Mouse (Mus musculus) monocyte, adult 5-6 weeks (primary cell): ENCODE measurements around the gene Olfr1039. TPM values are rescaled to one million over a fixed set of nuclear protein-coding genes. Genes with fewer than 3 reads are reported as not detected.
"Not testable (repeated sequence)": the region's sequence is repeated elsewhere in the genome, so short reads cannot be mapped to it uniquely, and the experiment has no call there.

ENCODE experiments used
- ATAC-seq: fragments of 153-309, 156-312 bp; replicated peaks from 2 replicates; pipeline ENCODE4 v1.8.0; 2017; ENCODE audit warnings: mild to moderate bottlenecking; ENCODE audit not compliant: low TSS enrichment, insufficient number of reproducible peaks, severe bottlenecking, poor library complexity, low FRiP score
- total RNA-seq: library from RNA; stranded (forward); fragments of 200-1000, 200-491, 200-594 nt; gene quantifications from 3 replicates; pipeline ENCODE4 v1.2.3, GENCODE M21; 2017

The Olfr1039 gene
- not detected in 3 replicates for total RNA-seq

GRCm38 (mm10) chr2:86135828-86136227 lies at the start of gene Olfr1039:
Gene Olfr1039, minus strand, starts transcription at chr2:86135928.
- no peak for ATAC-seq

GRCm38 (mm10) chr2:86179950-86180349 lies 44.2 kb upstream of the Olfr1039 start:
- no peak for ATAC-seq

- no peak for ATAC-seq
These were observed 42.0 kb upstream of the Olfr1039 start, which contains the start of gene Olfr1044 for GRCm38 (mm10) chr2:86177720-86178119. Gene Olfr1044, minus strand, starts transcription at chr2:86177820.

DNA sequence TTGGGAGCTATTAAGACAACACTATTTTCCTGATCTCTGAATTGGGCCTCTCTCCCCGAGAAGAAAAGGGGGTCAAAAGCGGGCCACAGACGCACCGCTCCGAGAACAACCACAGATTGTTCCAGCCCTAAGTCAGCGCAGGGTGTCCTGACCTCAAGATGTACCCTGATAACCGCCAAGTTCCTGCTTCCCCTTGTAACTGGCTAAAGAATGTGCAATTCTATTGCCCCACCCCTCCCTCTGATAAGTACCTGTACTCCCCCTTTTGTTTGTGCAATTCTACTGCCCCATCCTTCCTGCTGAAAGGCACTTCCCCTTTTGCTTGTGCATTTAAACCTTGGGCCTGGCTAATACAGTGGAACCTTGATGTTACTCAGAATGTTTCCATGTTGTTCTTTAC lies 39.7 kb upstream of the Olfr1039 start:
- ATAC-seq = not testable (repeated sequence)

DNA sequence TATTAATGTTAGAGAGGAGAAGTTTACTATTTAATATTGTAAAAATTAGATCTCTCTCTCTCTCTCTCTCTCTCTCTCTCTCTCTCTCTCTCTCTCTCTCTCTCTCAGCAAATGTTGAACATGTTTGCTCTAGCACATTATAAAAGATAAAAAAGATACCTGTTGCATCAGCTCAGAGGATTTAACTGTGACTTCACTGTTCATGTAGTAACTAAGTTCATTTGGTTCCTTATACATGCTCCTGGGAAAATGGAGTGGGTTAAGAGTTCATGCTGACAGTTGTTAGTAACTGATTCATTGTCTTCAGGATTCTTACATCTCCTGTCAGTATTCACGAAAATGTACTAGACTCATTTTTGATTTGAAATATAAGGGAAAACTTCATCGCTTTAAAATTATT lies 31.7 kb upstream of the Olfr1039 start, which contains the start of gene Olfr1043:
Gene Olfr1043 (minus strand): TSS at position 101 of the 400 bp plus-strand sequence.
- ATAC-seq = no peak

DNA sequence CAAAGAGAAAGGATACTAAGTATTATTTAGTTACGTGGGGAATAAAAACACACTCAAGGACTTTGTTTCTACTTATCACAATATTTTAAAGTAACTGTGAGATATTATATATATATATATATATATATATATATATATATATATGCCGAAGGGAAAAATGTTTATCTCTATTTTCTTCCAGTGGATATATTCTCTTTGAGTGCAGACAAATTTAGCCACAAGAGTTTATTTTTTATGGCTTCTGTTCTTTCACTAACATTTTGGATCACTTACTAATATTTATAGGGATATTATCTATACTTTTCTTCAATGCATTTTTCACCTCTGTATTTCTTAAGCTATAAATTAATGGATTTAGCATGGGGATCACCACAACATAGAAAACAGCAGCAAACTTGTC lies 26.0 kb upstream of the Olfr1039 start, which contains the start of gene Olfr1042:
Gene Olfr1042 (minus strand): TSS at position 101 of the 400 bp plus-strand sequence.
- no peak for ATAC-seq

- ATAC-seq = no peak
These were observed 10.9 kb upstream of the Olfr1039 start, which contains the start of gene Olfr1040 for GRCm38 (mm10) chr2:86146632-86147031. Gene Olfr1040, minus strand, starts transcription at chr2:86146732.

- ATAC-seq = no peak
These were observed 48.4 kb downstream of the Olfr1039 start, which contains the start of gene Olfr1037 for GRCm38 (mm10) chr2:86087285-86087684. Gene Olfr1037, minus strand, starts transcription at chr2:86087385.

DNA sequence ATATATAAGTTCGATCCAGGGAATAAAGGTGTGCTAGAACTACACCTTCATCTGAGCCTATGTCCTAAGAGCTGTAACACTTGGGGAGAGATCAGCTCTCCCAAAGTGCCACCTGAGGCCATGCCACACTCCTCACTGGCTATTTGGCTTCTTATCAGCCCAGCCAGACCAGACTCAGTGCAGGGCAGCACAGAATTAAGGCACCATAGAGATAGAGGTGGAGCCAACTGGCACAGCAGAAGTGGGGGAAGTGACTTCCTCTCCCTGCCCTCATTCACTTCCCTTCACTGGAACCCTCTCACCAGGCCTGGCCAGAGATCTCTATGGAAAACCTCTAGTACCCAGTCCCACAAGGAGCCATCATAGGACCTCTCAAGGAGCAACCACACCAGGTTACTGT lies 55.2 kb downstream of the Olfr1039 start:
- ATAC-seq = not testable (repeated sequence)

Other genes with a start within 250 kb of the Olfr1039 start
- not detected in 3 replicates for gene Olfr1024, start 230.9 kb downstream of the Olfr1039 start, total RNA-seq
- gene Olfr1025-ps1, start 220.7 kb downstream of the Olfr1039 start, total RNA-seq = 0.11 TPM in 1 of 3 replicates, not detected in the others
- not detected in 3 replicates for gene Olfr1026, start 214.4 kb downstream of the Olfr1039 start, total RNA-seq
- gene Olfr1028, start 185.5 kb downstream of the Olfr1039 start, total RNA-seq = not detected in 3 replicates
- gene Olfr1029, start 162.0 kb downstream of the Olfr1039 start, total RNA-seq = not detected in 3 replicates
- gene Olfr1030, start 156.7 kb downstream of the Olfr1039 start, total RNA-seq = not detected in 3 replicates
- gene Olfr1031, start 145.6 kb downstream of the Olfr1039 start, total RNA-seq = not detected in 3 replicates
- gene Olfr1032, start 130.4 kb downstream of the Olfr1039 start, total RNA-seq = not detected in 3 replicates
- gene Olfr1033, start 115.3 kb downstream of the Olfr1039 start, total RNA-seq = 0.19 to 0.39 TPM in 2 of 3 replicates, not detected in the other
- gene Olfr1034, start 90.1 kb downstream of the Olfr1039 start, total RNA-seq = not detected in 3 replicates
- gene Olfr1036, start 61.9 kb downstream of the Olfr1039 start, total RNA-seq = not detected in 3 replicates
- not detected in 3 replicates for gene Olfr1037, start 48.5 kb downstream of the Olfr1039 start, total RNA-seq
- not detected in 3 replicates for gene Olfr1040, start 10.8 kb upstream of the Olfr1039 start, total RNA-seq
- not detected in 3 replicates for gene Olfr1042, start 25.9 kb upstream of the Olfr1039 start, total RNA-seq
- gene Olfr1043, start 31.6 kb upstream of the Olfr1039 start, total RNA-seq = not detected in 3 replicates
- gene Olfr1044, start 41.9 kb upstream of the Olfr1039 start, total RNA-seq = not detected in 3 replicates
- gene Olfr52, start 49.8 kb upstream of the Olfr1039 start, total RNA-seq = not detected in 3 replicates
- gene Olfr1045, start 67.1 kb upstream of the Olfr1039 start, total RNA-seq = not detected in 3 replicates
- gene Olfr1046, start 83.4 kb upstream of the Olfr1039 start, total RNA-seq = not detected in 3 replicates
- gene Olfr1047, start 95.5 kb upstream of the Olfr1039 start, total RNA-seq = not detected in 3 replicates
- gene Olfr1048, start 104.4 kb upstream of the Olfr1039 start, total RNA-seq = not detected in 3 replicates
- gene Olfr1049, start 122.4 kb upstream of the Olfr1039 start, total RNA-seq = not detected in 3 replicates
- gene Olfr1051, start 143.2 kb upstream of the Olfr1039 start, total RNA-seq = not detected in 3 replicates
- gene Olfr1052, start 156.5 kb upstream of the Olfr1039 start, total RNA-seq = not detected in 3 replicates
- gene Olfr1053, start 179.4 kb upstream of the Olfr1039 start, total RNA-seq = not detected in 3 replicates
- not detected in 3 replicates for gene Olfr1054, start 199.5 kb upstream of the Olfr1039 start, total RNA-seq
- not detected in 3 replicates for gene Olfr1055, start 214.4 kb upstream of the Olfr1039 start, total RNA-seq
- 0.64 TPM in 1 of 3 replicates, not detected in the others for gene Olfr1056, start 226.5 kb upstream of the Olfr1039 start, total RNA-seq
- not detected in 3 replicates for gene Olfr1057, start 242.5 kb upstream of the Olfr1039 start, total RNA-seq